Mouse (Mus musculus) C2C12 (cell line): ENCODE data around the gene Rab8b.

Experiments
- CTCF ChIP-seq: IDR thresholded peaks from one replicate; pipeline ENCODE4 v1.5.1; 2011; ENCODE audit not compliant: control insufficient read depth, insufficient read depth, insufficient read length
- FOSL1 ChIP-seq: IDR thresholded peaks from one replicate; pipeline ENCODE4 v1.8.0; 2011; ENCODE audit warnings: mild to moderate bottlenecking, low read length; ENCODE audit not compliant: poor library complexity, insufficient read depth, severe bottlenecking
- MAX ChIP-seq: IDR thresholded peaks from one replicate; pipeline ENCODE4 v1.6.1; 2011; ENCODE audit warnings: mild to moderate bottlenecking, control low read depth
- MYOD1 ChIP-seq: IDR thresholded peaks from one replicate; pipeline ENCODE4 v1.6.1; 2011; ENCODE audit warnings: low read depth; ENCODE audit not compliant: control insufficient read depth, insufficient read length
- MYOG ChIP-seq: IDR thresholded peaks from one replicate; pipeline ENCODE4 v1.6.1; 2011; ENCODE audit not compliant: control insufficient read depth, insufficient read length; ENCODE audit errors: extremely low read depth

- no peak for TF ChIP-seq CTCF
- no peak for TF ChIP-seq MAX
- TF ChIP-seq MYOG: no peak
- no peak for TF ChIP-seq FOSL1
- no peak for TF ChIP-seq MYOD1
Measured at GRCm38 (mm10) chr9:66886818-66887217, 32.7 kb downstream of the Rab8b start.
